Mouse (Mus musculus) heart, postnatal 0 days (tissue): Measurements from ENCODE around the gene St3gal4. TPM values are rescaled to one million over a fixed set of nuclear protein-coding genes. Genes with fewer than 3 reads are reported as not detected.
A peak's percentile ranks its signal among the peaks of the same experiment; 100 is the strongest.

Experiments used
- ATAC-seq: fragments of 200-750 bp; cut with Nextera tagmentation; 2 replicates; pipeline ENCODE4 v1.8.0; 2017; ENCODE audit warnings: low read depth, moderate number of reproducible peaks, moderate library complexity; ENCODE audit not compliant: insufficient read depth
- DNase-seq: peaks from one replicate; pipeline ENCODE4 v3.0.0-alpha.2; 2016; ENCODE audit warnings: low spot score
- H3K27ac ChIP-seq: fragments of 300-500 bp; sonication (generic); 2 replicates; pipeline ENCODE4 v1.5.1; 2014; ENCODE audit warnings: low read depth, mild to moderate bottlenecking
- H3K27me3 ChIP-seq: fragments of 300-500 bp; sonication (generic); 2 replicates; pipeline ENCODE4 v1.6.1; 2014; ENCODE audit warnings: low read length, mixed read lengths; ENCODE audit not compliant: control insufficient read depth, insufficient read depth
- H3K36me3 ChIP-seq: fragments of 300-500 bp; sonication (generic); replicated peaks from 2 replicates; pipeline ENCODE4 v1.6.1; 2014; ENCODE audit warnings: low read length, mixed read lengths; ENCODE audit not compliant: control insufficient read depth, insufficient read depth
- H3K4me1 ChIP-seq: fragments of 300-500 bp; sonication (generic); 2 replicates; pipeline ENCODE4 v1.6.1; 2014; ENCODE audit warnings: antibody characterized with exemption; ENCODE audit not compliant: control insufficient read depth, insufficient read depth
- H3K4me2 ChIP-seq: fragments of 300-500 bp; sonication (generic); 2 replicates; pipeline ENCODE4 v1.6.1; 2014; ENCODE audit warnings: low read depth, mild to moderate bottlenecking, low read length, moderate library complexity
- H3K4me3 ChIP-seq: fragments of 300-500 bp; sonication (generic); 2 replicates; pipeline ENCODE4 v1.5.1; 2014; ENCODE audit warnings: low read depth, low read length
- H3K9ac ChIP-seq: fragments of 300-500 bp; sonication (generic); replicated peaks from 2 replicates; pipeline ENCODE4 v1.6.1; 2014; ENCODE audit warnings: low read depth, low read length, mixed read lengths
- H3K9me3 ChIP-seq: fragments of 300-500 bp; sonication (generic); replicated peaks from 2 replicates; pipeline ENCODE4 v1.6.1; 2016; ENCODE audit warnings: low read length; ENCODE audit not compliant: control insufficient read depth
- CTCF ChIP-seq: IDR thresholded peaks from 2 replicates; pipeline ENCODE4 v1.5.1; 2016; ENCODE audit warnings: antibody characterized with exemption, control low read depth, low read depth
- EP300 ChIP-seq: IDR thresholded peaks from 2 replicates; pipeline ENCODE4 v1.6.1; 2016; ENCODE audit warnings: antibody characterized with exemption, low read depth
- WGBS: fragments of 180-500 bp; shearing (Covaris S2); extraction: QIAGEN DNeasy Blood & Tissue Kit; methylation state at CpG from one replicate; pipeline ENCODE4 v1.1.7; 2014; 5-methylcytosine and 5-hydroxymethylcytosine counted together
- polyA plus RNA-seq: library from polyadenylated mRNA; unstranded; fragments of >200 nt; fragmentation: Nextera tagmentation; extraction: Ambion mirVana; gene quantifications from 2 replicates; pipeline ENCODE4 v1.2.1, GENCODE M21; 2015
- total RNA-seq: library from RNA; depleted of rRNA; stranded (reverse); fragments of >200 nt; gene quantifications from 2 replicates; pipeline ENCODE4 v1.2.3, GENCODE M21; 2014; ENCODE audit warnings: low replicate concordance

St3gal4 gene
- total and polyA plus RNA-seq, 2 experiments from 2014 or later, result 25.2 to 37.6 TPM

DNA sequence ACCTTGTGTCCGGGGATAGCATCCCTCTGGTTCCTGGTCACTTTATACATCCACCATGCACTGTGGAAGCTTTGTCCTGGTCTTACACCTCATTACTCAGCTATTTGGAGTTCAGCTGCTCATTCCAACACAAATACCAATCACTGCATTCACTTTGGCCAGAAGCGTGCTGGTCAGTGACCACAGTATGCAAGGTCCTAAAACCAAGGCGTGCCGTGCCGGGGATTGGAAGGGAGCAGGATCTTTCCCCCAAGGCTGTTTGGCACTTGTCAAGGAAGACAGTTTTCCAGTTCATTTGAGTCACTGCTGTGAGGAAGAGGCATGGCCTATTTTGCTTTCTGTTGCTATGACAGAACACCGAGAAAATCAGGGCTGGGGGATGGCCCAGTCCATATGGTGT lies 86.6 kb downstream of the St3gal4 start:
- Histone ChIP-seq H3K27ac (no peak overlapping the region), H3K4me3 (no peak overlapping the region), H3K27me3 (no peaks in the 10 kb centered on the region), H3K4me1 (peaks cover 17% of the 10 kb centered on the region), H3K9me3 (no peaks in the 10 kb centered on the region), H3K36me3 (no peaks in the 10 kb centered on the region), H3K4me2 (no peak overlapping the region), H3K9ac (no peak overlapping the region)
- TF ChIP-seq EP300, result no peak
- TF ChIP-seq CTCF, result no peak
- WGBS, result 64% methylated on average over 6 of the region's 6 CpGs
- ATAC-seq (no peak), DNase-seq (no peak)

DNA sequence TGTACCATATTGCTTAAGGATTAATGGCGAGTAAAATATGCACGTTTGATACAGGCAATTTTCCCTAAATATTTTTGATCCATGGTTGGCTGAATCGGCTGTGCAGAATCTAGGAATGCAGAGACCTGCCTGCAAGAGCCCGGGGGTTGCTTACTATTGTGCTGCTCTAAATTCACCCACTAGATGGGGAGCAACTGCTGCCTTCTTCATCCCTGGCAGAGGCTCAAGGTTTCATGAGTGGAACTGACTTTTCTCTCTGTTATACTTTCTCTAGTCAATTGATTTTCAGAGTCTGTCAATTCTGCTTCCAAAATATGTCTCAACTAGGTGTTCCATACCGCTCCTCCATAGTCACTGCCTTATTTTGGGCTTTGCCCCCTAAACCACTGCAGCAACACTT lies 88.2 kb downstream of the St3gal4 start:
- peaks cover 24% of the 10 kb centered on the region for H3K4me1 ChIP-seq
- no peak for TF ChIP-seq EP300
- peak; percentile 77 for TF ChIP-seq CTCF
- ATAC-seq (no peak), DNase-seq (peak; percentile 65)
- H3K4me2 ChIP-seq, result no peak overlapping the region
- no peak overlapping the region for H3K27ac ChIP-seq
- H3K9me3 ChIP-seq, result no peaks in the 10 kb centered on the region
- peaks cover 3% of the 10 kb centered on the region; the same call in 1 of the 2 replicates for H3K27me3 ChIP-seq
- no peak overlapping the region for H3K9ac ChIP-seq
- no peaks in the 10 kb centered on the region for H3K36me3 ChIP-seq
- 52% methylated on average over 5 of the region's 5 CpGs for WGBS
- no peak overlapping the region for H3K4me3 ChIP-seq

- Histone ChIP-seq H3K9ac (no peak overlapping the region), H3K4me3 (no peak overlapping the region), H3K36me3 (no peaks in the 10 kb centered on the region), H3K4me2 (no peak overlapping the region), H3K9me3 (no peaks in the 10 kb centered on the region), H3K4me1 (peaks cover 25% of the 10 kb centered on the region), H3K27me3 (peaks cover 15% of the 10 kb centered on the region), H3K27ac (no peak overlapping the region)
- 81% methylated on average over 6 of the region's 6 CpGs for WGBS
- no peak for ATAC-seq
- no peak for DNase-seq
- no peak for TF ChIP-seq EP300
- no peak for TF ChIP-seq CTCF
Observed at GRCm38 (mm10) chr9:35027382-35027997, 91.6 kb downstream of the St3gal4 start.

GRCm38 (mm10) chr9:35026897-35027311 lies 92.2 kb downstream of the St3gal4 start:
- ATAC-seq (0 out of 2 replicates have a peak, but pooled peaks have one; percentile 29), DNase-seq (no peak)
- Histone ChIP-seq H3K4me1 (peaks cover 25% of the 10 kb centered on the region), H3K9ac (no peak overlapping the region), H3K9me3 (no peaks in the 10 kb centered on the region), H3K4me2 (no peak overlapping the region), H3K27ac (no peak overlapping the region), H3K27me3 (peaks cover 15% of the 10 kb centered on the region), H3K36me3 (no peaks in the 10 kb centered on the region), H3K4me3 (no peak overlapping the region)
- TF ChIP-seq CTCF (no peak), EP300 (no peak)
- 43% methylated on average over 6 of the region's 6 CpGs for WGBS

DNA sequence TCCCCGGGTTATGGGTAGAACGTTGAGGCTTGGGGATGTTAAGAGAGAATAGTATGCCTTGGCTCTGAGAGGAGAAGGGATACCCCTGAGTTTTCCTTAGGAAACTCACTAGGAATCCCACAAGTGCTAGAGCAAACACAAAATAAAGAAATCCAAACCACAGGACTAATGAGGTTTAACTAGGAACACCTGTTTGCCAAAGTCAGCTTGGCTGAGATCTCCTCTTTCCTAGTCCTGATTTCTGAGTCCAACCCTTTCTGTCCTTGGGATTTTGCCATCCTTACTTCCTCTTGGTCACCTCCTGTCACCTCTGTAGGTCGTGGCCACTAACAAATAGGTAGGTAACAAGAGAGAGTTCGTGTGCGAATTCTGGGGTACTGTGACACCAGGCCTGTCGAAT lies 92.8 kb downstream of the St3gal4 start:
- no peak for ATAC-seq
- TF ChIP-seq CTCF, result no peak
- no peak for TF ChIP-seq EP300
- Histone ChIP-seq H3K4me1 (peaks cover 19% of the 10 kb centered on the region), H3K36me3 (no peaks in the 10 kb centered on the region), H3K4me3 (no peak overlapping the region), H3K27me3 (peaks cover 15% of the 10 kb centered on the region), H3K9me3 (no peaks in the 10 kb centered on the region), H3K4me2 (no peak overlapping the region), H3K27ac (no peak overlapping the region), H3K9ac (no peak overlapping the region)
- WGBS, result 81% methylated on average over 6 of the region's 6 CpGs
- no peak for DNase-seq
